Mouse (Mus musculus): ENCODE measurements around the gene Btbd19.
A peak's percentile ranks its signal among the peaks of the same experiment; 100 is the strongest.

Btbd19 gene

GRCm38 (mm10) chr4:117125348-117125909 is at the start of gene Btbd19:
Gene Btbd19 (minus strand): TSS chr4:117125725.
- peak; percentile 64 for DNase-seq (ENCODE audit: low spot score)

GRCm38 (mm10) chr4:117169936-117170335 is 44.4 kb upstream of the Btbd19 start:
- DNase-seq (ENCODE audit: low spot score): no peak

- DNase-seq (ENCODE audit: low spot score): no peak
These were observed 35.7 kb upstream of the Btbd19 start for GRCm38 (mm10) chr4:117161183-117161582.

- no peak for DNase-seq (ENCODE audit: low spot score)
These were observed 34.1 kb upstream of the Btbd19 start for GRCm38 (mm10) chr4:117159666-117160065.

GRCm38 (mm10) chr4:117156372-117156771 is 30.8 kb upstream of the Btbd19 start:
- DNase-seq (ENCODE audit: low spot score): no peak

- peak; percentile 74 for DNase-seq (ENCODE audit: low spot score)
These were observed 30.3 kb upstream of the Btbd19 start, which contains the start of gene Rps8 for GRCm38 (mm10) chr4:117155792-117156355. Gene Rps8 (minus strand): TSS chr4:117156243.

- DNase-seq (ENCODE audit: low spot score): no peak
These were observed 29.7 kb upstream of the Btbd19 start for GRCm38 (mm10) chr4:117155020-117155791.

- no peak for DNase-seq (ENCODE audit: low spot score)
These were observed 27.2 kb upstream of the Btbd19 start for GRCm38 (mm10) chr4:117152714-117153113.

- DNase-seq (ENCODE audit: low spot score): no peak
These were observed 25.9 kb upstream of the Btbd19 start for GRCm38 (mm10) chr4:117151416-117151815.

GRCm38 (mm10) chr4:117150212-117150733 is 24.7 kb upstream of the Btbd19 start:
- no peak for DNase-seq (ENCODE audit: low spot score)

- DNase-seq (ENCODE audit: low spot score): no peak
These were observed 24.0 kb upstream of the Btbd19 start for GRCm38 (mm10) chr4:117149291-117150211.

- DNase-seq (ENCODE audit: low spot score): no peak
These were observed 23.3 kb upstream of the Btbd19 start for GRCm38 (mm10) chr4:117148815-117149214.

GRCm38 (mm10) chr4:117148047-117148713 is 22.7 kb upstream of the Btbd19 start:
- no peak for DNase-seq (ENCODE audit: low spot score)

- DNase-seq (ENCODE audit: low spot score): peak; percentile 90
These were observed 20.7 kb upstream of the Btbd19 start for GRCm38 (mm10) chr4:117146176-117146575.

GRCm38 (mm10) chr4:117145248-117145647 is 19.7 kb upstream of the Btbd19 start:
- DNase-seq (ENCODE audit: low spot score): no peak

- no peak for DNase-seq (ENCODE audit: low spot score)
These were observed 17.5 kb upstream of the Btbd19 start for GRCm38 (mm10) chr4:117143023-117143422.

GRCm38 (mm10) chr4:117140613-117141012 is 15.1 kb upstream of the Btbd19 start:
- DNase-seq (ENCODE audit: low spot score): no peak

GRCm38 (mm10) chr4:117139217-117139612 is 13.7 kb upstream of the Btbd19 start:
- DNase-seq (ENCODE audit: low spot score): no peak

- no peak for DNase-seq (ENCODE audit: low spot score)
These were observed 13.0 kb upstream of the Btbd19 start for GRCm38 (mm10) chr4:117138295-117139216.

- no peak for DNase-seq (ENCODE audit: low spot score)
These were observed 10.5 kb upstream of the Btbd19 start for GRCm38 (mm10) chr4:117136034-117136433.

All from ovary, postnatal 14 days (tissue).